Mouse (Mus musculus): ENCODE data around the gene Myo15. TPM values are rescaled to one million over a fixed set of nuclear protein-coding genes. Genes with fewer than 3 reads are reported as not detected.
"Not testable (repeated sequence)": the region's sequence is repeated elsewhere in the genome, so short reads cannot be mapped to it uniquely, and the experiment has no call there.

Myo15 gene
- total and polyA plus RNA-seq, 2 experiments from 2014 or later: not detected

DNA sequence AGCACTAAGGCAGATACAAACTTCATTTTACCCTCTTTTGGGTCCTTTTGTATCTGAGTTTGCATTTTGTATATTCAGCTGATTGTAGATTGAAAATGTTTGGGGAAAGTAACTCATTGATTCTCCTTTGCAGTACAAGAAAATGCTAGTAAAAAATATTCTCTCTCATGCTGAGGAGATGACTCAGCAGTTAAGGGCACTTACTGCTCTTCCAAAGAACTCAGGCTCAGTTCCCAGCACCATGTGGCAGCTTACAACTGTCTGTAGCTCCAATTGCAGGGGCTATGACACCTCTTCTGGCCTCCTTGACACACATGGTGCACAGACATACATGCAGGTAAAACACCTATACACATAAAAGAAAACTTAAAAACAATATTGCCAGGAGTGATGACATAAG lies 35.6 kb upstream of the Myo15 start:
- Histone ChIP-seq H3K27me3 (ENCODE audit: control insufficient read depth, insufficient read depth, low read length) (no peaks in the 10 kb centered on the region), H3K9me3 (replicated peaks; ENCODE audit: control insufficient read depth, low read length) (no peaks in the 10 kb centered on the region), H3K4me1 (ENCODE audit: control insufficient read depth, insufficient read depth) (no peaks in the 10 kb centered on the region), H3K27ac (ENCODE audit: low read depth) (no peak overlapping the region), H3K9ac (replicated peaks; ENCODE audit: low read depth, low read length) (no peak overlapping the region), H3K4me2 (ENCODE audit: low read depth, low read length) (no peak overlapping the region), H3K36me3 (replicated peaks; ENCODE audit: control insufficient read depth, insufficient read depth, low read length) (peaks cover 58% of the 10 kb centered on the region), H3K4me3 (ENCODE audit: low read depth, low read length) (no peak overlapping the region)
- TF ChIP-seq CTCF (IDR thresholded peaks at IDR 0.05; ENCODE audit: low read depth): no peak
- TF ChIP-seq EP300 (IDR thresholded peaks at IDR 0.05; ENCODE audit: low read depth): no peak
- ATAC-seq (ENCODE audit: insufficient read depth, low read depth) (no peak), DNase-seq (ENCODE audit: low spot score) (no peak)

DNA sequence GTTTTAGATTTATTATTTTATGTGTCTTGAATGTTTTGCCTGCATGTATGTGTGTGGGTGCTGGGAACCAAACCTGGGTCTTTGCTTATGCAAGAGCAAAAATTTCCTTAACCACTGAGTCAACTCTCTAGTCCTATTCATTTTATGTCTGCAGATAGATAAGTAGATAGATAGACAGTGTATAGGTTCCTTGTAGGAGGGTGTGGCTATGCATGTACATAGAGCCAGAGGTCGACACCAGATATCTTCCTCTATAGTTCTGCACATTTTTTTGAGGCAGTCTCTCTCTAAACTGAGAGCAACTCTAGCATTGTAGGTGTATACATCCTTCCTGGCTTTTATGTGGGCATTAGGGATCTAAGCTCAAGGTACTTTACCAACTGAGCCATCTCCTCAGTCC lies 34.0 kb upstream of the Myo15 start:
- Histone ChIP-seq H3K4me1 (ENCODE audit: control insufficient read depth, insufficient read depth) (no peaks in the 10 kb centered on the region), H3K27me3 (ENCODE audit: control insufficient read depth, insufficient read depth, low read length) (no peaks in the 10 kb centered on the region), H3K27ac (ENCODE audit: low read depth) (no peak overlapping the region), H3K9ac (replicated peaks; ENCODE audit: low read depth, low read length) (no peak overlapping the region), H3K9me3 (replicated peaks; ENCODE audit: control insufficient read depth, low read length) (no peaks in the 10 kb centered on the region), H3K4me3 (ENCODE audit: low read depth, low read length) (no peak overlapping the region), H3K36me3 (replicated peaks; ENCODE audit: control insufficient read depth, insufficient read depth, low read length) (peaks cover 65% of the 10 kb centered on the region), H3K4me2 (ENCODE audit: low read depth, low read length) (no peak overlapping the region)
- TF ChIP-seq CTCF (IDR thresholded peaks at IDR 0.05; ENCODE audit: low read depth): no peak
- no peak for TF ChIP-seq EP300 (IDR thresholded peaks at IDR 0.05; ENCODE audit: low read depth)
- WGBS: 97% methylated on average over 1 of the region's 1 CpGs
- ATAC-seq (ENCODE audit: insufficient read depth, low read depth): no peak
- DNase-seq (ENCODE audit: low spot score): no peak

DNA sequence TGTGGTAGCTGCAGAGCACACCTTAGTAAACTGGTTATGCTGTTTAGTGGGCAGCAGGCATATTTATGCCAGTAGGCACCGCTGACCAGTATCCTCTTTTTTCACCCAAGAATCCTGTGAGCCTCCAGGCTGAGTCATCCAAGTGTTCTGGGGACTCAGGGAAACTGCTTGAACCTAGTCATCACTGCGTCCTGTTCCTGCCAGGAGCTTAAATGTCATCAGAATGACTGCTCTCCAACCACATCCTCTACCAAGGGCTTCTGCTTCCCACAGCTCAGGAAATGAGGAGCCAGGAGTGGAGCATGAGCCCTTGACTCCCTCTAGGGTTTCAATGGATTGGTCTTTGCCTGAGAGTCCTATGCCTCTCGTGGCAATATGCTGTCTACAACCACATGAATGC lies 32.5 kb upstream of the Myo15 start:
- H3K4me3 ChIP-seq (ENCODE audit: low read depth, low read length): no peak overlapping the region
- ATAC-seq (ENCODE audit: insufficient read depth, low read depth) (no peak), DNase-seq (ENCODE audit: low spot score) (no peak)
- no peaks in the 10 kb centered on the region for H3K27me3 ChIP-seq (ENCODE audit: control insufficient read depth, insufficient read depth, low read length)
- no peaks in the 10 kb centered on the region for H3K4me1 ChIP-seq (ENCODE audit: control insufficient read depth, insufficient read depth)
- no peak for TF ChIP-seq CTCF (IDR thresholded peaks at IDR 0.05; ENCODE audit: low read depth)
- no peak for TF ChIP-seq EP300 (IDR thresholded peaks at IDR 0.05; ENCODE audit: low read depth)
- peaks cover 73% of the 10 kb centered on the region for H3K36me3 ChIP-seq (replicated peaks; ENCODE audit: control insufficient read depth, insufficient read depth, low read length)
- no peak overlapping the region for H3K9ac ChIP-seq (replicated peaks; ENCODE audit: low read depth, low read length)
- H3K4me2 ChIP-seq (ENCODE audit: low read depth, low read length): no peak overlapping the region
- no peaks in the 10 kb centered on the region for H3K9me3 ChIP-seq (replicated peaks; ENCODE audit: control insufficient read depth, low read length)
- H3K27ac ChIP-seq (ENCODE audit: low read depth): no peak overlapping the region
- WGBS: 78% methylated on average over 3 of the region's 3 CpGs

DNA sequence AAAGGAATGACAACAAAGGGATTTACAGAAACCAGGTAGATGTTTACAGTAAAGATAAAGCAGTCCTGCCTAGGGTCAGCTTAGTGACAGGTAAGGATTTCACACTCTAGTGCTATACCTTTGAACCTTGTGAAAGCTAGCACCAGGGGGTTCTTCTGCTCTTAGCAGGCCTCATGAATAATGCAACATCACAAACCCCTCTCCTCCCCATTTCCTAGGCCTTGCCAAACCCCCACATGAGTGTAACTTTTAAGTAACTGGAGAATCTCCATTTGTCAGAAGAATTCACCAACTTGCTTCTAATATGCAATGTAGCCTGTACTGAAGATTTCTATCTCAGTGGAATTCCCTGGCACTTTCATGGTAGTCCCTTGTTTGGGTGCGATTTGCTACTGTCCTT lies 29.5 kb upstream of the Myo15 start:
- H3K9ac ChIP-seq (replicated peaks; ENCODE audit: low read depth, low read length); H3K27ac ChIP-seq (ENCODE audit: low read depth); DNase-seq (ENCODE audit: low spot score); ATAC-seq (ENCODE audit: insufficient read depth, low read depth); H3K27me3 ChIP-seq (ENCODE audit: control insufficient read depth, insufficient read depth, low read length); H3K9me3 ChIP-seq (replicated peaks; ENCODE audit: control insufficient read depth, low read length); H3K4me2 ChIP-seq (ENCODE audit: low read depth, low read length); H3K4me3 ChIP-seq (ENCODE audit: low read depth, low read length); H3K4me1 ChIP-seq (ENCODE audit: control insufficient read depth, insufficient read depth): not testable (repeated sequence)
- peaks cover 76% of the 10 kb centered on the region for H3K36me3 ChIP-seq (replicated peaks; ENCODE audit: control insufficient read depth, insufficient read depth, low read length)
- 34% methylated on average over 1 of the region's 1 CpGs for WGBS

DNA sequence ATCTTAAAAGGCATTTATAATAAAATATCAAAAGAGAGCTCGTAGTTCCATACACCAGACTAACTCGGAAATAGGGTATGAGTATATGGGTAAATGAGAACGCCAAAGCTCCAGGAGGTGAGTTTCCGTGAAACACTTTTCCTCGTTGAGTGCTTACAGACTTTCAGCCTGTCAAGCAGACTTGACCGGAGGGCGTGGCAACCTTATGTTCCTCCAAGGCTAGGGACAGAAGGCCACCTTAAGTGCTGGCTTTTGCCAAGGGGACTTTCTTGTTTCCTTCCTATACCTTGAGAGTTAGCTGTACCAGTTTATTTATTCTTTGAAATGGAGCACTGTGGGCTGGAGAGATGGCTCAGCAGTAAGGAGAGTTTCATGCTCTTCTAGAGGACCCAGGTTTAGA lies 29.0 kb upstream of the Myo15 start:
- 56% methylated on average over 7 of the region's 7 CpGs for WGBS
- ATAC-seq (ENCODE audit: insufficient read depth, low read depth): no peak
- no peak overlapping the region for H3K4me2 ChIP-seq (ENCODE audit: low read depth, low read length)
- no peak overlapping the region for H3K27ac ChIP-seq (ENCODE audit: low read depth)
- no peak overlapping the region for H3K4me3 ChIP-seq (ENCODE audit: low read depth, low read length)
- H3K4me1 ChIP-seq (ENCODE audit: control insufficient read depth, insufficient read depth): no peaks in the 10 kb centered on the region
- no peak for TF ChIP-seq CTCF (IDR thresholded peaks at IDR 0.05; ENCODE audit: low read depth)
- no peak for TF ChIP-seq EP300 (IDR thresholded peaks at IDR 0.05; ENCODE audit: low read depth)
- no peak overlapping the region for H3K9ac ChIP-seq (replicated peaks; ENCODE audit: low read depth, low read length)
- no peaks in the 10 kb centered on the region for H3K9me3 ChIP-seq (replicated peaks; ENCODE audit: control insufficient read depth, low read length)
- DNase-seq (ENCODE audit: low spot score): no peak
- H3K27me3 ChIP-seq (ENCODE audit: control insufficient read depth, insufficient read depth, low read length): no peaks in the 10 kb centered on the region
- peaks cover 77% of the 10 kb centered on the region for H3K36me3 ChIP-seq (replicated peaks; ENCODE audit: control insufficient read depth, insufficient read depth, low read length)

DNA sequence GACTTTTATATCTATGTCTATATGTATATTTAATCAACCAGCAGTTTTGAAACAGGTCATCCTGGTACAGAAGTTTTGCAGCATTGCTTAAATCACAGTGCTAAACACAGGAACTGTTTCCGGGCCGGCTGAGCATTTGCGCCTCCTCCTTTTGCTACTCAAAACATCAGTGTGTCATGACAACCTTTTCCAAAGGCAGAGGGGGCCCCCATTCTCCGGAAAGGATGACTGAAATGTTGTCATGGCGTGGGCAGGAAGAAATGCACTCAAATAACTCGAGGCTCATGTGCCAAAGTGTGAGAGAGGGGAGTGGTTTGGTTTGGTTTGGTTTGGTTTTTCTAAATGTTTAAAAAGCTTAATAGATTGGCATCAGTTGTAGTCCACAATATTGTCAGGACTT lies 26.2 kb upstream of the Myo15 start:
- Histone ChIP-seq H3K27me3 (ENCODE audit: control insufficient read depth, insufficient read depth, low read length) (no peaks in the 10 kb centered on the region), H3K27ac (ENCODE audit: low read depth) (no peak overlapping the region), H3K36me3 (replicated peaks; ENCODE audit: control insufficient read depth, insufficient read depth, low read length) (peaks cover 50% of the 10 kb centered on the region), H3K4me1 (ENCODE audit: control insufficient read depth, insufficient read depth) (no peaks in the 10 kb centered on the region), H3K9ac (replicated peaks; ENCODE audit: low read depth, low read length) (no peak overlapping the region), H3K4me2 (ENCODE audit: low read depth, low read length) (no peak overlapping the region), H3K9me3 (replicated peaks; ENCODE audit: control insufficient read depth, low read length) (no peaks in the 10 kb centered on the region), H3K4me3 (ENCODE audit: low read depth, low read length) (no peak overlapping the region)
- ATAC-seq (ENCODE audit: insufficient read depth, low read depth) (no peak), DNase-seq (ENCODE audit: low spot score) (no peak)
- 85% methylated on average over 6 of the region's 6 CpGs for WGBS
- TF ChIP-seq CTCF (IDR thresholded peaks at IDR 0.05; ENCODE audit: low read depth): no peak

Data from heart, postnatal 0 days (tissue).